Mouse (Mus musculus): ENCODE measurements around the gene Ephb2. TPM values are rescaled to one million over a fixed set of nuclear protein-coding genes. Genes with fewer than 3 reads are reported as not detected.
A peak's percentile ranks its signal among the peaks of the same experiment; 100 is the strongest.

Gene Ephb2
- polyA plus RNA-seq, 1 experiment from 2014 or later: 25.0 TPM

DNA sequence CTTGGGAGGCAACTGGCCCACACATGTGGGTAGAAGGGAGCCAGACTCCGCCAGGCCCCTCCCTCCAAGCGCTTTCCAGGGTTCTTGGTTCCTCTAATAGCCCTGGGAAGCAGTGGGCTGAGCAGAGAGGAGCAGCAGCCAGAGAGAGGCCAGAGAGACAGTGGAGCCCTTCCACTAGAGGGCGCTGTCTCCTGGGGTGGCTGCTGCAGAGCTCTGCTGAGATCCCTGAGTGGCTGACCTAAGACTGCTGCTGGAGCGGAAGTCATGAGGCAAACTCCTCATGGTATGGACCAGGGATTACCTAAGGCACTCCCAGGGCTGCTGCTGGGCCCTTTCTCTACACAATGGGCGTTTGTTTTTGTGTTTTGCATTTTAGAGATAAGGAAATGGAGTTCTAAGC, 20.4 kb downstream of the Ephb2 start:
- peaks cover 90% of the 10 kb centered on the region for H3K4me1 ChIP-seq (replicated peaks)
- 68% methylated on average over 5 of the region's 5 CpGs for WGBS
- ATAC-seq: no peak
- H3K36me3 ChIP-seq: peaks cover 3% of the 10 kb centered on the region; the same call in 1 of the 2 replicates
- H3K27me3 ChIP-seq: no peaks in the 10 kb centered on the region
- H3K4me2 ChIP-seq (replicated peaks): no peak overlapping the region
- H3K27ac ChIP-seq: no peak overlapping the region
- no peak overlapping the region for H3K9ac ChIP-seq (replicated peaks)
- H3K9me3 ChIP-seq: no peaks in the 10 kb centered on the region
- no peak overlapping the region for H3K4me3 ChIP-seq (replicated peaks)

GRCm38 (mm10) chr4:136812543-136812942, 23.2 kb downstream of the Ephb2 start:
- Histone ChIP-seq H3K4me3 (replicated peaks) (no peak overlapping the region), H3K9me3 (no peaks in the 10 kb centered on the region), H3K4me2 (replicated peaks) (no peak overlapping the region), H3K9ac (replicated peaks) (no peak overlapping the region), H3K36me3 (0 out of 2 replicates have a peak, but pooled peaks cover 6% of the 10 kb centered on the region), H3K27ac (no peak overlapping the region), H3K4me1 (replicated peaks) (peaks cover 92% of the 10 kb centered on the region), H3K27me3 (no peaks in the 10 kb centered on the region)
- no peak for ATAC-seq
- whole genome bisulfite sequencing: 63% methylated on average over 4 of the region's 4 CpGs

- no peak for ATAC-seq
- H3K4me3 ChIP-seq (replicated peaks): no peak overlapping the region
- WGBS: 2% methylated on average over 6 of the region's 6 CpGs
- no peak overlapping the region; the same call in 1 of the 2 replicates for H3K9ac ChIP-seq (replicated peaks)
- H3K4me2 ChIP-seq (replicated peaks): no peak overlapping the region
- peak overlapping the region; percentile 14 for H3K27ac ChIP-seq
- 0 out of 2 replicates have a peak, but pooled peaks cover 6% of the 10 kb centered on the region for H3K36me3 ChIP-seq
- H3K27me3 ChIP-seq: no peaks in the 10 kb centered on the region
- no peaks in the 10 kb centered on the region for H3K9me3 ChIP-seq
- peaks cover 92% of the 10 kb centered on the region for H3K4me1 ChIP-seq (replicated peaks)
Observed at GRCm38 (mm10) chr4:136811596-136811995, 24.2 kb downstream of the Ephb2 start.

GRCm38 (mm10) chr4:136808478-136808877, 27.3 kb downstream of the Ephb2 start:
- no peak overlapping the region for H3K4me3 ChIP-seq (replicated peaks)
- H3K27ac ChIP-seq: peak overlapping the region; percentile 67; the same call in 1 of the 2 replicates
- H3K27me3 ChIP-seq: no peaks in the 10 kb centered on the region
- 20% methylated on average over 11 of the region's 11 CpGs for WGBS
- no peak overlapping the region; the same call in 1 of the 2 replicates for H3K4me2 ChIP-seq (replicated peaks)
- H3K9me3 ChIP-seq: no peaks in the 10 kb centered on the region
- 0 out of 2 replicates have a peak, but pooled peaks have one; percentile 28 for ATAC-seq
- 0 out of 2 replicates have a peak, but pooled peaks cover 6% of the 10 kb centered on the region for H3K36me3 ChIP-seq
- H3K4me1 ChIP-seq (replicated peaks): peaks cover 86% of the 10 kb centered on the region
- peak overlapping the region; percentile 56 for H3K9ac ChIP-seq (replicated peaks)

DNA sequence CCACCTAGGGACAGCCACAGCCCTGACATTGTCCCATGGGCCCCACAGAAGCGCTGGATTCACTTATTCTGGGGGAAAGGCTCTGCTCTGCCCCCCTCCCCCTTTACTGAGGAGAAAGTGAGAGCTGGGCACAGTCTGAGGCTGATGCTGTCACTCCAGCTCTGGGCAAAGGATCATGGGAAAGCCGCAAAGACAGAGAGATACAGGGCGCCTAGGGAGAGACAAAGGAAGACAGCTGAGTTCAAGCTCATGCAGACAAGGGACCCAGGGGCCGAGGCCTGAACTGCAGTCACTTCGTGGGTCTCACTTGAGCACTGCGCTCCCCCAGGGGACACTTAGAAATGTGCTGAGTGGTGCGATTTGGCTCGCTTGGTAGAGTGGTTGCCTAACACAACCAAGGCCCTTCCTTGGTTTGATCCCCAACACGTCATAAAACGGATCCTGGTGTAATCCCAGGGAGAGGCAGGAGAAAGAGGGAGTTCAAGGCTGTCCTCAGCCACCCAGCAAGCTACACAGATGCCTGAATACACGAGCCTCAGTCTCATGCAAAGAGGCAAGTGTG, 28.3 kb downstream of the Ephb2 start:
- no peaks in the 10 kb centered on the region for H3K27me3 ChIP-seq
- H3K9ac ChIP-seq (replicated peaks): no peak overlapping the region; the same call in 1 of the 2 replicates
- H3K4me2 ChIP-seq (replicated peaks): no peak overlapping the region
- ATAC-seq: peak; percentile 29; the same call in 1 of the 2 replicates
- H3K4me3 ChIP-seq (replicated peaks): no peak overlapping the region
- WGBS: 42% methylated on average over 11 of the region's 11 CpGs
- H3K36me3 ChIP-seq: 0 out of 2 replicates have a peak, but pooled peaks cover 6% of the 10 kb centered on the region
- H3K9me3 ChIP-seq: no peaks in the 10 kb centered on the region
- peak overlapping the region; percentile 67 for H3K27ac ChIP-seq
- peaks cover 89% of the 10 kb centered on the region for H3K4me1 ChIP-seq (replicated peaks)

DNA sequence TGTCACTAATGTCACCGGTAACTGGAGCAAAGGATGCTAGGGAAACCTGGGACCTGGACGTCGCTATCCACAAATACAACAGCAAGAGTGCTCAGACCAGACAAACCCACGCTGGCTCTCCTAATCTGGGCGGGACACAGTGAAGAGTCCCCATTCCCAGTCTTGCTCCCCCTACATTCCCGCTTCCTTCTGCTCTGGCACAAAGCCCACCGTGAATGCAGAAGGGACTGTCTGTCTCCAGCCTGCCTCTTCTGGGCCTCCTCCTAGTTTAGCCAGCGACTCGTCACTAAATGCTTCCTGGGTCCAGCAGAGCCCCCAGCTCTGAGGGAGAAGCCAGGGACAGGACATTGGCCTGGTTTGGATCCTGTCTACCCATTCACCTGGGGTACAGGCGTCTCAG, 29.5 kb downstream of the Ephb2 start:
- Histone ChIP-seq H3K36me3 (0 out of 2 replicates have a peak, but pooled peaks cover 6% of the 10 kb centered on the region), H3K9me3 (no peaks in the 10 kb centered on the region), H3K4me1 (replicated peaks) (peaks cover 90% of the 10 kb centered on the region), H3K4me2 (replicated peaks) (no peak overlapping the region), H3K27me3 (no peaks in the 10 kb centered on the region), H3K27ac (peak overlapping the region; percentile 44; the same call in 1 of the 2 replicates), H3K4me3 (replicated peaks) (no peak overlapping the region), H3K9ac (replicated peaks) (no peak overlapping the region)
- ATAC-seq: no peak
- WGBS: 63% methylated on average over 10 of the region's 10 CpGs

DNA sequence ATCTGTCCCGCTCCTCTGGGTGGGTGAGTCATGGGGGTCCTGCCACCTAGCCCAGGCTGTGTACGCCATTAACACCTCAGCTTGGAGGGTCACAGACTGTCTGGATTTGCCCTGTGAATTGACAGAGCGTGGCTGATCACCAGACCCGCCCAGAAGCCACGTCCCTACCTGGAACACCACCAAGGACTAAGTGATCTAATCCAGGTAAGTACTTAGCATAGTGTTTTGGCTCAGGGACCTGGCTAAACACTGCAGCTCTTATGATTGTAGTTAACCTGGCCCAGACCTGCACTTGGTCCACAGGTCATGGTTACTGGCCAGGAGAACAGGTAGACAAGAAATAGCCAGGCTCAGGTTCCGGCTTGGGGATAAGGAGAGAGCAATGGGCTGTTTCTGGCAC, 31.4 kb downstream of the Ephb2 start:
- Histone ChIP-seq H3K9ac (replicated peaks) (no peak overlapping the region), H3K27ac (no peak overlapping the region), H3K4me3 (replicated peaks) (no peak overlapping the region), H3K9me3 (no peaks in the 10 kb centered on the region), H3K27me3 (no peaks in the 10 kb centered on the region), H3K4me2 (replicated peaks) (no peak overlapping the region), H3K36me3 (no peaks in the 10 kb centered on the region), H3K4me1 (replicated peaks) (peaks cover 95% of the 10 kb centered on the region)
- 92% methylated on average over 6 of the region's 6 CpGs for WGBS
- ATAC-seq: no peak

- H3K4me2 ChIP-seq (replicated peaks): no peak overlapping the region
- H3K27ac ChIP-seq: 0 out of 2 replicates have a peak overlapping the region, but pooled peaks have one; percentile 21
- WGBS: 73% methylated on average over 12 of the region's 12 CpGs
- peaks cover 95% of the 10 kb centered on the region for H3K4me1 ChIP-seq (replicated peaks)
- ATAC-seq: no peak
- no peaks in the 10 kb centered on the region for H3K27me3 ChIP-seq
- H3K36me3 ChIP-seq: no peaks in the 10 kb centered on the region
- H3K4me3 ChIP-seq (replicated peaks): no peak overlapping the region
- H3K9me3 ChIP-seq: no peaks in the 10 kb centered on the region
- H3K9ac ChIP-seq (replicated peaks): no peak overlapping the region
Observed at GRCm38 (mm10) chr4:136802446-136802845, 33.3 kb downstream of the Ephb2 start.

GRCm38 (mm10) chr4:136801944-136802343, 33.8 kb downstream of the Ephb2 start:
- H3K4me1 ChIP-seq (replicated peaks): peaks cover 95% of the 10 kb centered on the region

DNA sequence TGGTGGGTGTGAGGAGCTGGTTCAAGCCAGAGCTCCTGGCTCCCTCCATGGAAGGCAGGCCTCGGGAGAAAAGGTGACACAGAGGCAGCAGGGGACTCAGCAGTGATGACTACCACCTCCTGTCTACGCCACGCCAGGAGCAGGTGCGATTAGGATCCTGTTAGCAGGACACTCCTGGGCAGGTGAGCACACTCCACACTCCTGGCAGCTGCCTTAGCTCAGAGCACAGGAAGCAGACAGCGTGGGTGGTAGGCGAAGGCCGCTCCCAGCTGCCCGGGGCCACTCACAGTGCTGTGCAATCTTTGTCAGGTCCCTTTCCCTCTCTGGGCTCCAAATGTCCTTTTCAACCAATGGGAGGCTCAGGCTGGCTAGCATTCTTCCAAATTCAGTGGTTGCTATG, 34.3 kb downstream of the Ephb2 start:
- no peak for ATAC-seq
- Histone ChIP-seq H3K27me3 (no peaks in the 10 kb centered on the region), H3K4me2 (replicated peaks) (no peak overlapping the region), H3K4me1 (replicated peaks) (peaks cover 91% of the 10 kb centered on the region), H3K4me3 (replicated peaks) (no peak overlapping the region), H3K36me3 (no peaks in the 10 kb centered on the region), H3K9ac (replicated peaks) (no peak overlapping the region), H3K27ac (no peak overlapping the region), H3K9me3 (no peaks in the 10 kb centered on the region)
- 93% methylated on average over 8 of the region's 8 CpGs for WGBS

More at GRCm38 (mm10) chr4:136801944-136802343, 33.8 kb downstream of the Ephb2 start:
- no peak overlapping the region for H3K4me2 ChIP-seq (replicated peaks)
- H3K9ac ChIP-seq (replicated peaks): no peak overlapping the region
- no peaks in the 10 kb centered on the region for H3K9me3 ChIP-seq
- no peaks in the 10 kb centered on the region for H3K36me3 ChIP-seq
- WGBS: 85% methylated on average over 5 of the region's 5 CpGs
- H3K27me3 ChIP-seq: no peaks in the 10 kb centered on the region
- H3K4me3 ChIP-seq (replicated peaks): no peak overlapping the region
- no peak overlapping the region for H3K27ac ChIP-seq
- no peak for ATAC-seq

GRCm38 (mm10) chr4:136800366-136800765, 35.4 kb downstream of the Ephb2 start:
- Histone ChIP-seq H3K36me3 (no peaks in the 10 kb centered on the region), H3K9me3 (no peaks in the 10 kb centered on the region), H3K4me1 (replicated peaks) (peaks cover 80% of the 10 kb centered on the region), H3K4me3 (replicated peaks) (no peak overlapping the region), H3K9ac (replicated peaks) (no peak overlapping the region), H3K27me3 (no peaks in the 10 kb centered on the region), H3K27ac (peak overlapping the region; percentile 39; the same call in 1 of the 2 replicates), H3K4me2 (replicated peaks) (no peak overlapping the region)
- no peak for ATAC-seq
- 56% methylated on average over 14 of the region's 14 CpGs for WGBS

GRCm38 (mm10) chr4:136797677-136798569, 37.9 kb downstream of the Ephb2 start:
- Histone ChIP-seq H3K4me2 (replicated peaks) (no peak overlapping the region), H3K9ac (replicated peaks) (no peak overlapping the region), H3K9me3 (no peaks in the 10 kb centered on the region), H3K36me3 (no peaks in the 10 kb centered on the region), H3K4me1 (replicated peaks) (peaks cover 73% of the 10 kb centered on the region), H3K27ac (peak overlapping the region; percentile 41; the same call in 1 of the 2 replicates), H3K27me3 (no peaks in the 10 kb centered on the region), H3K4me3 (replicated peaks) (no peak overlapping the region)
- ATAC-seq: no peak
- WGBS: 73% methylated on average over 23 of the region's 23 CpGs

Measured in midbrain, embryonic 13.5 days (tissue).